Mouse (Mus musculus) CH12.LX (cell line): ENCODE measurements around the gene Mllt3.

Experiments
- CTCF ChIP-seq, 2 experiments: IDR thresholded peaks in 1 of 2; conservative IDR thresholded peaks in 1 of 2; 2 replicates each; pipeline ENCODE4 v1.5.1; 2011 to 2012; ENCODE audit warnings: low read depth in 2 of 2, low read length in 2 of 2, improper control_type of control experiment in 1 of 2, inconsistent platforms in 1 of 2, mild to moderate bottlenecking in 1 of 2, moderate library complexity in 1 of 2
- TCF12 ChIP-seq: IDR thresholded peaks from 2 replicates; pipeline ENCODE4 v1.6.1; 2014; ENCODE audit warnings: low read depth, mild to moderate bottlenecking, inconsistent platforms, low read length, improper control_type of control experiment
- USF1 ChIP-seq: IDR thresholded peaks from 2 replicates; pipeline ENCODE4 v1.6.1; 2014; ENCODE audit warnings: low read depth, mild to moderate bottlenecking, inconsistent platforms, low read length, improper control_type of control experiment

DNA sequence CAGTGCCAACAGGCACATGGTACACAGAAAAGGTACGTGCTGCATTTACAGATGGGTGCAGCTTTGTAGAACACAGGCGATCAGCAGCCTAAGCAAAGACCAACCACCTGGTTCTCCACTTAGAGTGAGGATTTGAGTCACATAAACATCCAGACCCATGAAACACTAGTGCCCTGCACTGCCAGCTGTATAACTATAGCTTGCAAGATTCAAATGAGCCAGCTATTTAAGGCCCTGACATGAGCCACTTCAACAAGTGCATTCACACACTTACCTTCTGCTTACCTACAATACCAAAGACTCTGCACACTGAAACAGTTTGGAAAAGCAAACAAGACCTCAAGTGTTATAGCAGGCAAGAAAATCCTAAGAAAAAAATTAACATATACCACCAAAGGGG is 78.0 kb downstream of the Mllt3 start:
- no peak for TF ChIP-seq CTCF (conservative IDR thresholded peaks at IDR 0.05 in 1 of 2, IDR thresholded peaks at IDR 0.05 in 1 of 2; ENCODE audit: low read depth in 2 of 2, low read length in 2 of 2)
- no peak for TF ChIP-seq USF1
- no peak for TF ChIP-seq TCF12
